Mouse (Mus musculus): ENCODE data around the gene Ddost. TPM values are rescaled to one million over a fixed set of nuclear protein-coding genes. Genes with fewer than 3 reads are reported as not detected.

Ddost gene
- polyA plus RNA-seq, 1 experiment = 112 TPM

GRCm38 (mm10) chr4:138307025-138307424, 2.5 kb downstream of the Ddost start:
- peaks cover 14% of the 10 kb centered on the region for H3K36me3 ChIP-seq (ENCODE audit: control insufficient read depth, insufficient read depth, low read length, poor library complexity, severe bottlenecking)

DNA sequence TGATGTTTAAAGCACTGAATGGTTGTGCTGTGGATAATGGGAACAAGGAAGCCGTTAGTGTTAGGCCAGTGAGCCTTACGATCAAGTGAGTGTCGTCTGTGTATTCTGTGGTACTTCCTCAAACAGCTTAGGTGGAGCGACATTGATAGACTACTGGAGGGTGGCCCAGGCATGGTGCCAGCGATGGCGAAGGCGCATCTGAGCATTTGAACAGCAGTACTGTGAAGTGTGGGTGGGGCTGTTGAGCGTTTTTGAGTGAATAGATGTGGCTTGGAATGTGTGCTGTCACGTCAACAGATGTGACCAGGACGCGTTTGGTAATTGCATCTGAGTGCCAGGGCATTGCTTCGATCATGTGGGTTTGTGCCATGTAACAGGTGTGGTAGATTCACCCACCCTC, 3.2 kb downstream of the Ddost start:
- no peaks in the 10 kb centered on the region for H3K4me1 ChIP-seq (ENCODE audit: control insufficient read depth, insufficient read depth, low read length)
- no peak overlapping the region for H3K9ac ChIP-seq (ENCODE audit: low read depth, poor library complexity, severe bottlenecking)
- no peaks in the 10 kb centered on the region for H3K9me3 ChIP-seq (replicated peaks; ENCODE audit: control insufficient read depth, insufficient read depth, low read length, poor library complexity, severe bottlenecking)
- H3K4me3 ChIP-seq (ENCODE audit: low read depth, low read length) = no peak overlapping the region
- peaks cover 19% of the 10 kb centered on the region for H3K36me3 ChIP-seq (ENCODE audit: control insufficient read depth, insufficient read depth, low read length, poor library complexity, severe bottlenecking)
- no peaks in the 10 kb centered on the region for H3K27me3 ChIP-seq (ENCODE audit: control insufficient read depth, insufficient read depth, low read length, poor library complexity, severe bottlenecking)
- H3K27ac ChIP-seq (ENCODE audit: insufficient read depth, low read length) = no peak overlapping the region
- TF ChIP-seq CTCF (IDR thresholded peaks at IDR 0.05; ENCODE audit: low read depth, low read length) = no peak
- no peak for TF ChIP-seq POLR2A (IDR thresholded peaks at IDR 0.05; ENCODE audit: insufficient read depth, low read length)
- TF ChIP-seq EP300 (IDR thresholded peaks at IDR 0.05; ENCODE audit: insufficient read depth, low read depth, low read length) = no peak

More at GRCm38 (mm10) chr4:138307025-138307424, 2.5 kb downstream of the Ddost start:
- Histone ChIP-seq H3K4me1 (ENCODE audit: control insufficient read depth, insufficient read depth, low read length) (no peaks in the 10 kb centered on the region), H3K27ac (ENCODE audit: insufficient read depth, low read length) (no peak overlapping the region), H3K9me3 (replicated peaks; ENCODE audit: control insufficient read depth, insufficient read depth, low read length, poor library complexity, severe bottlenecking) (no peaks in the 10 kb centered on the region), H3K9ac (ENCODE audit: low read depth, poor library complexity, severe bottlenecking) (no peak overlapping the region), H3K27me3 (ENCODE audit: control insufficient read depth, insufficient read depth, low read length, poor library complexity, severe bottlenecking) (no peaks in the 10 kb centered on the region), H3K4me3 (ENCODE audit: low read depth, low read length) (no peak overlapping the region)
- TF ChIP-seq CTCF (IDR thresholded peaks at IDR 0.05; ENCODE audit: low read depth, low read length) = no peak
- no peak for TF ChIP-seq POLR2A (IDR thresholded peaks at IDR 0.05; ENCODE audit: insufficient read depth, low read length)
- TF ChIP-seq EP300 (IDR thresholded peaks at IDR 0.05; ENCODE audit: insufficient read depth, low read depth, low read length) = no peak

DNA sequence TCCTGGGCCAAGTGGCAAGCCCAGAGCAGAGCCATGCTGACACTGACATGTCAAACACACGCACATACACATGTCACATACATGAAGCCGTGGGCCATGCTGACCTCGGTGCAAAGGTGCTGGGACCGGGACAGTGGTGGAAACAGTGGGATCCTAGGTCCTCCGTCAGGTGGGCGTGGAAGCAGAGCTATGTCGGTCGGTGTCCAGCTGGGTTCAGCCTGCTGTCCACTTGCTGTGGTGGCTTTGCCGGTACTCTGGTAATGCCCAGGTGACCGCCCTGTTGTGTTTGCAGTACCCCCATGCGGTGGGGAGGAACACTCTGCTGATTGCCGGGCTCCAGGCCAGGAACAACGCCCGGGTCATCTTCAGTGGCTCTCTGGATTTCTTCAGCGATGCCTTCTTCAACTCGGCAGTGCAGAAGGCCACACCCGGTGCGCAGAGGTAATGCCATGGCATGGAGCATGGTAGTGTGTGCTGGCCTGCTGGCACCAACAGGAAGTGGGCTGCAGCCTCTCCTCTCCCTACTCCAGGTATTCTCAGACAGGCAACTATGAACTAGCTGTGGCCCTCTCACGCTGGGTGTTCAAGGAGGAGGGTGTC, 5.9 kb downstream of the Ddost start:
- Histone ChIP-seq H3K4me3 (ENCODE audit: low read depth, low read length) (no peak overlapping the region), H3K27ac (ENCODE audit: insufficient read depth, low read length) (no peak overlapping the region), H3K9me3 (replicated peaks; ENCODE audit: control insufficient read depth, insufficient read depth, low read length, poor library complexity, severe bottlenecking) (no peaks in the 10 kb centered on the region), H3K27me3 (ENCODE audit: control insufficient read depth, insufficient read depth, low read length, poor library complexity, severe bottlenecking) (no peaks in the 10 kb centered on the region), H3K9ac (ENCODE audit: low read depth, poor library complexity, severe bottlenecking) (no peak overlapping the region), H3K36me3 (ENCODE audit: control insufficient read depth, insufficient read depth, low read length, poor library complexity, severe bottlenecking) (peaks cover 21% of the 10 kb centered on the region), H3K4me1 (ENCODE audit: control insufficient read depth, insufficient read depth, low read length) (no peaks in the 10 kb centered on the region)
- TF ChIP-seq CTCF (IDR thresholded peaks at IDR 0.05; ENCODE audit: low read depth, low read length) (no peak), EP300 (IDR thresholded peaks at IDR 0.05; ENCODE audit: insufficient read depth, low read depth, low read length) (no peak), POLR2A (IDR thresholded peaks at IDR 0.05; ENCODE audit: insufficient read depth, low read length) (no peak)

GRCm38 (mm10) chr4:138311595-138311994, 7.1 kb downstream of the Ddost start:
- no peaks in the 10 kb centered on the region for H3K9me3 ChIP-seq (replicated peaks; ENCODE audit: control insufficient read depth, insufficient read depth, low read length, poor library complexity, severe bottlenecking)
- H3K27me3 ChIP-seq (ENCODE audit: control insufficient read depth, insufficient read depth, low read length, poor library complexity, severe bottlenecking) = no peaks in the 10 kb centered on the region
- TF ChIP-seq POLR2A (IDR thresholded peaks at IDR 0.05; ENCODE audit: insufficient read depth, low read length) (no peak), CTCF (IDR thresholded peaks at IDR 0.05; ENCODE audit: low read depth, low read length) (peak; percentile 98), EP300 (IDR thresholded peaks at IDR 0.05; ENCODE audit: insufficient read depth, low read depth, low read length) (no peak)
- H3K4me3 ChIP-seq (ENCODE audit: low read depth, low read length) = no peak overlapping the region
- no peaks in the 10 kb centered on the region for H3K4me1 ChIP-seq (ENCODE audit: control insufficient read depth, insufficient read depth, low read length)
- no peak overlapping the region for H3K27ac ChIP-seq (ENCODE audit: insufficient read depth, low read length)
- peaks cover 21% of the 10 kb centered on the region for H3K36me3 ChIP-seq (ENCODE audit: control insufficient read depth, insufficient read depth, low read length, poor library complexity, severe bottlenecking)
- H3K9ac ChIP-seq (ENCODE audit: low read depth, poor library complexity, severe bottlenecking) = no peak overlapping the region

DNA sequence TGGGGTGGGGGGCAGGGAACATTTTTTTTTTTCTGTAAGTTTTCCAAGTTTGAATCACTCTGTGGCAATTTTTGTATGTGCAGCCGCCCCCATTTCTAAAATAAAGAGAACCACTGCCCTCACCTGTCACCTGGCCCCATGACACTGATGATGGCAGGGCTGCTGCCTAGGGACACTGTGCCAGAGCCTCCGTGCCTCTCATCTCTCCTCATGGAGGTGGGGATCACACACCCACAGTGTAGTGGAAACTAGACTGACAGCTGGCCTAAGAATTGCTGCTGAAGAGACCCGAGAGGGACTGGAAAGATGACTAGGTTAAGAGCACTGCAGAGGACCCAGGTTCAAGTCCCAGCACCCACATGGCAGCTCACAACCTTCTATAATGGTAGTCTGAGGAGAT, 7.6 kb downstream of the Ddost start:
- Histone ChIP-seq H3K4me1 (ENCODE audit: control insufficient read depth, insufficient read depth, low read length) (no peaks in the 10 kb centered on the region), H3K4me3 (ENCODE audit: low read depth, low read length) (no peak overlapping the region), H3K9me3 (replicated peaks; ENCODE audit: control insufficient read depth, insufficient read depth, low read length, poor library complexity, severe bottlenecking) (no peaks in the 10 kb centered on the region), H3K27ac (ENCODE audit: insufficient read depth, low read length) (no peak overlapping the region), H3K36me3 (ENCODE audit: control insufficient read depth, insufficient read depth, low read length, poor library complexity, severe bottlenecking) (peaks cover 21% of the 10 kb centered on the region), H3K27me3 (ENCODE audit: control insufficient read depth, insufficient read depth, low read length, poor library complexity, severe bottlenecking) (no peaks in the 10 kb centered on the region), H3K9ac (ENCODE audit: low read depth, poor library complexity, severe bottlenecking) (no peak overlapping the region)
- TF ChIP-seq CTCF (IDR thresholded peaks at IDR 0.05; ENCODE audit: low read depth, low read length) = no peak
- no peak for TF ChIP-seq POLR2A (IDR thresholded peaks at IDR 0.05; ENCODE audit: insufficient read depth, low read length)
- TF ChIP-seq EP300 (IDR thresholded peaks at IDR 0.05; ENCODE audit: insufficient read depth, low read depth, low read length) = no peak

DNA sequence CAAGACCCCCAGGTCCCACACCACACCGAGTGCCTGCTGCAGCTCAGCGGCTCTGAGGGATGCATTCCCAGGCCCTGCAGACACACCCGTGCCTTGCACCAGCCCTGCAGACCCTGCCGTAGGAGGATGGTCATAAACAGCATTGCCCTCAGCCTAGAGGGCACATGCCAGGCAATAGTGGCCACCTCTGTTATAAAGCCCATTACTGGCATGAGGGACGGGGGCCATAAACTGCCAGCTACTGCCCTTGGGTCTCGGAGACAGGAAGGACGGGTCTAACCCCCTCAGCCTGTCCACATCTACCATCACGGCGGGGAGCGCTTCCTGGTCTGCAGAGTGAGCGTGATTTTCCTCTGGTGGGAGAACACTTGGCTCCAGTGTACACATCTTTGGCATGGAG, 8.5 kb downstream of the Ddost start:
- Histone ChIP-seq H3K27ac (ENCODE audit: insufficient read depth, low read length) (no peak overlapping the region), H3K4me3 (ENCODE audit: low read depth, low read length) (no peak overlapping the region), H3K27me3 (ENCODE audit: control insufficient read depth, insufficient read depth, low read length, poor library complexity, severe bottlenecking) (no peaks in the 10 kb centered on the region), H3K9me3 (replicated peaks; ENCODE audit: control insufficient read depth, insufficient read depth, low read length, poor library complexity, severe bottlenecking) (no peaks in the 10 kb centered on the region), H3K4me1 (ENCODE audit: control insufficient read depth, insufficient read depth, low read length) (no peaks in the 10 kb centered on the region), H3K36me3 (ENCODE audit: control insufficient read depth, insufficient read depth, low read length, poor library complexity, severe bottlenecking) (peaks cover 21% of the 10 kb centered on the region), H3K9ac (ENCODE audit: low read depth, poor library complexity, severe bottlenecking) (no peak overlapping the region)
- TF ChIP-seq EP300 (IDR thresholded peaks at IDR 0.05; ENCODE audit: insufficient read depth, low read depth, low read length) = no peak
- no peak for TF ChIP-seq CTCF (IDR thresholded peaks at IDR 0.05; ENCODE audit: low read depth, low read length)
- no peak for TF ChIP-seq POLR2A (IDR thresholded peaks at IDR 0.05; ENCODE audit: insufficient read depth, low read length)
